Mouse (Mus musculus) monocyte, adult 5-6 weeks (primary cell): Measurements from ENCODE around the gene Gm4631. TPM values are rescaled to one million over a fixed set of nuclear protein-coding genes. Genes with fewer than 3 reads are reported as not detected.
"Not testable (repeated sequence)": the region's sequence is repeated elsewhere in the genome, so short reads cannot be mapped to it uniquely, and the experiment has no call there.

Experiments
- ATAC-seq: fragments of 153-309, 156-312 bp; replicated peaks from 2 replicates; pipeline ENCODE4 v1.8.0; 2017; ENCODE audit warnings: mild to moderate bottlenecking; ENCODE audit not compliant: low TSS enrichment, insufficient number of reproducible peaks, severe bottlenecking, poor library complexity, low FRiP score
- total RNA-seq: library from RNA; stranded (forward); fragments of 200-1000, 200-491, 200-594 nt; gene quantifications from 3 replicates; pipeline ENCODE4 v1.2.3, GENCODE M21; 2017

The Gm4631 gene
- 4.5 to 20.4 TPM (median 15.6 TPM) in 3 replicates for total RNA-seq

GRCm38 (mm10) chr2:175338097-175338496, at the start of gene Gm4631:
Gene Gm4631 (minus strand): TSS chr2:175338197.
- not testable (repeated sequence) for ATAC-seq

- not testable (repeated sequence) for ATAC-seq
These were observed 34.1 kb upstream of the Gm4631 start, which contains the start of gene Zfp968 for GRCm38 (mm10) chr2:175372136-175372535. Gene Zfp968 (plus strand): TSS chr2:175372436.

DNA sequence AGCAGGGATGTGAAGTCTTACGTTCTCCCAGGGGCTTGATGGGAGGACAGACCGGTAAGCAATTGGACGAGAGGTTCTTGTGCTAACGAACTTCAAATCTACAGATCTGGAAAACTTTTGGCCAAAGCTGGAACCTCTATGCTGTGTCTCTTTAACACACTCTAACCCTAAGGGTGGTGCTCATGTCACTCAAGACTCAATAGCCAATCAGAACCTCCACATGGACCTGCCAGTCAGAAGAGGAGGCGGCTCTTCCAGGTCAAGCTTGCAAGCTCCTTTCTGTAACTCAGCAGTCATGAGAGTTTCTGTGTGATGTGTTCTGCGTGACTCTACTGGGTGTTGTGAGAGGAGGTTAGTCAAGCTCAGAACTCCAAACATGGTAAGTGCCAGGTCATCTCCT, 63.2 kb downstream of the Gm4631 start, which contains the start of gene Gm14440:
Gene Gm14440, plus strand, starts transcription at position 301 of the 400 bp plus-strand sequence.
- ATAC-seq: not testable (repeated sequence)

Other genes with a start within 250 kb of the Gm4631 start
- 3.6 to 11.4 TPM (median 7.2 TPM) in 3 replicates for gene Gm14399, start 196.2 kb downstream of the Gm4631 start, total RNA-seq
- not detected in 3 replicates for gene Gm14443, start 162.3 kb downstream of the Gm4631 start, total RNA-seq
- gene Gm14391, start 131.3 kb downstream of the Gm4631 start, total RNA-seq: 5.2 to 21.0 TPM (median 17.6 TPM) in 3 replicates
- 2.7 to 7.3 TPM in 2 of 3 replicates, not detected in the other for gene Gm14440, start 63.1 kb downstream of the Gm4631 start, total RNA-seq
- gene Zfp968, start 34.2 kb upstream of the Gm4631 start, total RNA-seq: 2.6 to 6.8 TPM (median 3.7 TPM) in 3 replicates
- gene Gm4724, start 97.6 kb upstream of the Gm4631 start, total RNA-seq: 2.0 to 9.7 TPM (median 3.7 TPM) in 3 replicates
- 9.7 to 26.0 TPM (median 22.1 TPM) in 3 replicates for gene Zfp965, start 131.8 kb upstream of the Gm4631 start, total RNA-seq